Mouse (Mus musculus): ENCODE results near the gene Rrp1b. TPM values are rescaled to one million over a fixed set of nuclear protein-coding genes. Genes with fewer than 3 reads are reported as not detected.

Gene Rrp1b
- polyA plus RNA-seq, 1 experiment from 2014 or later: 36.2 TPM

DNA sequence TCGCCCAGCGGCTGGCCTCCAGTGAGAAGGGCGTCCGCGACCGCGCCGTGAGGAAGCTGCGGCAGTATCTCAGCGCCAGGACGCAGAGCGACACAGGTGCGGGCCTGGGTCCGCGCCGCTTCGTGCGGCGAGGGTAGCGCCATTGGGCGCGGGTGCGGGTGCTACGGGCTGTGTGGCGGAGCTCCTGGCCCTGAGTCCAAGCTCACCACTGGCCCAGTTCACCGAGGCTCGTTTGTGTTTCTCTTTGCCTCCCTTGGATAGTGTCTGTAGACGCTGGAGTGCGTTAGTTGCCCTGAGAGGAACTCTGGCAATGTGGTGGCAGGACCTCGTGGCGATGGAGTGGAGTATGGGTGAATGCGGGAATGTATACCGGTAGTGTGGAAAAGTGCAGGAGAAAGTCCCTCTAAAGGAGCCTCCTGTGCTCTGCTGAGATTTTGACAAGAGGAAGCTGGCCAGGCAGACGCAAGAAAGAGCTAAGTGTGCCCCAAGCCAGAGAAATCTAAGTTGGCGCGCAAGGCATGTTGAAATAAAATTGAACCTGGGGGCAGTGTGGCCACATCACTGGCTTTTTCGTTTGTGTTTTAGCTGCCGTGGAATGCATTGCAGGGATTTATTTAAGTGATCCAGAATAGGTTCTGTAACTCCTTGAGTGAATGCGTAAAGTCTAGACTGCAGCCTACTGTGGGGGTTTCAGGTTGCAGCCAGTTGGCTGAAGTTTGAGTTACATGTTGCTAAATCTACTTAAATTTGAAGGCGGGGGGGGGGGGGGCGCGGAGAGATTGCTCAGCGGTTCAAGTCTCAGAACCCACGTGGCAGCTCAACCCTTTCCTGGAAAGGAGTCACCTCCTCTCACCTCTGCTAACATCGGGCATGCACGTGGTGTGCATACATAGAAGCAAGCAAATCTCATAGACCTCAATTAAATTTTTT lies 874 bp downstream of the Rrp1b start:
- peak overlapping the region; percentile 87 for H3K9ac ChIP-seq
- peak; percentile 78 for ATAC-seq (ENCODE audit: low FRiP score)
- under 1% methylated on average over 46 of the region's 46 CpGs for WGBS
- peak overlapping the region; percentile 74 for H3K4me2 ChIP-seq
- peak overlapping the region; percentile 89 for H3K4me3 ChIP-seq
- no peaks in the 10 kb centered on the region for H3K9me3 ChIP-seq
- H3K4me1 ChIP-seq (replicated peaks): peaks cover 26% of the 10 kb centered on the region
- H3K27me3 ChIP-seq: no peaks in the 10 kb centered on the region
- H3K36me3 ChIP-seq: peaks cover 3% of the 10 kb centered on the region; the same call in 1 of the 2 replicates
- H3K27ac ChIP-seq: peak overlapping the region; percentile 87

DNA sequence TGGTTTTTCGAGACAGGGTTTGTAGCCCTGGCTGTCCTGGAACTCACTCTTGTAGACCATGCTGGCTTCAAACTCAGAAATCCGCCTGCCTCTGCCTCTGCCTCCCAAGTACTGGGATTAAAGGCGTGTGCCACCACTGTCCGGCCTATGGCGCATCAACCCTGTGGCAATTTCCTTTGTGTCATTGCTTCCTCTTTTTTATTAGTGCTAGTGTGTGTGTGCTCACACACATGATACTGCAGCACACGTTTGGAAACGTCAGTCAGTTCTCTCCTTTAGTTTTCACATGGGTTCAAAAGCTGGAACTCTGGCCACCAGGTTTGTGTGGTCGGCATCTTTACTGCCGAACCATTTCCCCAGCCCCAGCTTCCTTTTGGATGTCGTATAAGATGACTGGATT lies 4.4 kb downstream of the Rrp1b start:
- H3K27ac ChIP-seq: no peak overlapping the region
- no peak overlapping the region for H3K9ac ChIP-seq
- no peak overlapping the region for H3K4me2 ChIP-seq
- peaks cover 26% of the 10 kb centered on the region for H3K4me1 ChIP-seq (replicated peaks)
- ATAC-seq (ENCODE audit: low FRiP score): no peak
- H3K4me3 ChIP-seq: no peak overlapping the region
- no peaks in the 10 kb centered on the region for H3K27me3 ChIP-seq
- peaks cover 3% of the 10 kb centered on the region; the same call in 1 of the 2 replicates for H3K36me3 ChIP-seq
- H3K9me3 ChIP-seq: no peaks in the 10 kb centered on the region
- WGBS: 91% methylated on average over 10 of the region's 10 CpGs

DNA sequence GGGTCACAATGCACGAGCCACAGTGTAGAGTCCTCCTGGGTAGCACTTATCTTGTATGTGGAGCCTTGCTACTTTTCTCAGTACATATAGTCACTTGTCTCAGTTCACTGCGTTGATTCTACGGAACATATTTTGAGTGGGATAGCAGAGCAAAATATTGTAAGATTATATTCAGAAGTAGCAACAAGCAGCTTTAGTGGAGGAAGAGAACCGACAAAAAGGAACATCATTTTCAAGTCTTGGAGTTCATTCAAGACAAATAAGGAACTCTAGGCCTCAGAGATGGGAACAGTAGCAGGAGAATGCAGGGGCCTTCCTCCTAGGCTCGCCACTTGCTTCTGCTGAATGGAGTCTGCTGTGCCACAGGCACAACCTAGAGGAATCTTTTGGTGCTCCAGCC lies 10.6 kb downstream of the Rrp1b start:
- no peaks in the 10 kb centered on the region for H3K27me3 ChIP-seq
- ATAC-seq (ENCODE audit: low FRiP score): no peak
- H3K9ac ChIP-seq: no peak overlapping the region
- no peak overlapping the region for H3K4me2 ChIP-seq
- H3K4me1 ChIP-seq (replicated peaks): no peaks in the 10 kb centered on the region
- H3K27ac ChIP-seq: no peak overlapping the region
- no peaks in the 10 kb centered on the region for H3K9me3 ChIP-seq
- WGBS: 94% methylated on average over 5 of the region's 5 CpGs
- H3K36me3 ChIP-seq: peaks cover 55% of the 10 kb centered on the region
- no peak overlapping the region for H3K4me3 ChIP-seq

DNA sequence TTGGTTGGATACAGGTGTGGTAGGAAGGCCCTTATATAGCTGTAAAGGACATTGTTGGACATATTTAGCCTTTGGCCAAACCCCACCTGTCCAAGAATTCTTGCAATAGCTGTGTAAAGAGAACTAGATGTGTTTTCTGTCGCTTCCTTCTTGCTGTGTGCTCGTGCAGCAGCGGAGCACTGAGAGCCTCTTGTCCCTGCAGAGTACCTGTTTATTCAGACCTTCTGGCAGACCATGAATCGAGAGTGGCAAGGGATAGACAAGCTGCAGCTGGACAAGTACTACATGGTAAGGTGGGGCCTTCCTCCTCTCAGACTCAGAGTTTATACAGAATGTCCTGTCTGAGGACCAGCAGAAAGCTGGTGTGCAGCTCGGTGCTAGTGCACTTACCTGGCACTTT lies 12.5 kb downstream of the Rrp1b start:
- H3K9ac ChIP-seq: no peak overlapping the region
- 96% methylated on average over 5 of the region's 5 CpGs for WGBS
- H3K4me2 ChIP-seq: no peak overlapping the region
- H3K4me3 ChIP-seq: no peak overlapping the region
- no peaks in the 10 kb centered on the region for H3K27me3 ChIP-seq
- H3K4me1 ChIP-seq (replicated peaks): no peaks in the 10 kb centered on the region
- peaks cover 73% of the 10 kb centered on the region for H3K36me3 ChIP-seq
- no peak overlapping the region for H3K27ac ChIP-seq
- no peaks in the 10 kb centered on the region for H3K9me3 ChIP-seq
- ATAC-seq (ENCODE audit: low FRiP score): no peak

DNA sequence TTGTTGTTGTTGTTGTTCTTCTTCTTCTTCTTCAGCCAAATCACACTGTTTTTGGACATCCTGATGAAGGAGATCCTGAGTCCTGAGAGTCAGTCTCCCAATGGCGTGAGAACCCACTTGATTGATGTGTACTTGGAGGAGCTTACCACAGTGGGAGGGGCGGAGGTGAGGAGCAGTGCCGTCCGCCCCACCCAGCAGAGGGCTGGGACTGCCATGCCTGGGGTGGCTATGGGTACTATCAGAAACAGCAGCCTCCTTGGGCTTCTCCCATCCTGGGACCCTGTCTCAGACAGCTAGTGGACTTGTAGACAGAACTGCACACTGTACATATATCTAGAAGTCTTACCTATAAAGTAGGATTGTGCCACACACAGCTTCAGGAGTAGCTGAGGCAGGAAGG lies 14.0 kb downstream of the Rrp1b start:
- Histone ChIP-seq H3K27ac (no peak overlapping the region), H3K9ac (no peak overlapping the region), H3K36me3 (peaks cover 88% of the 10 kb centered on the region), H3K27me3 (no peaks in the 10 kb centered on the region), H3K4me3 (no peak overlapping the region), H3K4me2 (no peak overlapping the region), H3K4me1 (replicated peaks) (no peaks in the 10 kb centered on the region), H3K9me3 (no peaks in the 10 kb centered on the region)
- WGBS: 87% methylated on average over 4 of the region's 4 CpGs
- no peak for ATAC-seq (ENCODE audit: low FRiP score)

DNA sequence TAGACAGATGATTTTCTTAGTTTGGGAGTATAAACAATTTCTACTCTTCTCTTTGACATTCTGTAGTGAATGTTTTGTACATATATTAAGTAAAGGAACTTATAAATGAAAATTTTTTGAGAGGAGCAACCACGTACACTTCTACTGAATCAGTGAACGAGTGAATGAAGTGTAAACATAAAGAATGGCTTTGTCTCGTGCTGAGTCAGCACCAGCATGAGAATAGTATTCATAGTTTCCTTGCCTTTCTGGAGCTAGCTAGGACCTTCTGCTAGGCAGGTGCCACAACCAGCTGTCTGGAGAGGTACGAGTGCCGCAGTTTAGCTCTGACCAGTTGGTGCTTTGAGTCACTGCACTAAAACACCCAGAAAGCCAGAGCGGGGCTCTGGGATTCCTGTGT lies 14.7 kb downstream of the Rrp1b start:
- H3K4me2 ChIP-seq: no peak overlapping the region
- peaks cover 95% of the 10 kb centered on the region for H3K36me3 ChIP-seq
- ATAC-seq (ENCODE audit: low FRiP score): no peak
- WGBS: 89% methylated on average over 6 of the region's 6 CpGs
- H3K9me3 ChIP-seq: no peaks in the 10 kb centered on the region
- H3K27me3 ChIP-seq: no peaks in the 10 kb centered on the region
- no peak overlapping the region for H3K4me3 ChIP-seq
- H3K4me1 ChIP-seq (replicated peaks): no peaks in the 10 kb centered on the region
- H3K27ac ChIP-seq: no peak overlapping the region
- H3K9ac ChIP-seq: no peak overlapping the region

DNA sequence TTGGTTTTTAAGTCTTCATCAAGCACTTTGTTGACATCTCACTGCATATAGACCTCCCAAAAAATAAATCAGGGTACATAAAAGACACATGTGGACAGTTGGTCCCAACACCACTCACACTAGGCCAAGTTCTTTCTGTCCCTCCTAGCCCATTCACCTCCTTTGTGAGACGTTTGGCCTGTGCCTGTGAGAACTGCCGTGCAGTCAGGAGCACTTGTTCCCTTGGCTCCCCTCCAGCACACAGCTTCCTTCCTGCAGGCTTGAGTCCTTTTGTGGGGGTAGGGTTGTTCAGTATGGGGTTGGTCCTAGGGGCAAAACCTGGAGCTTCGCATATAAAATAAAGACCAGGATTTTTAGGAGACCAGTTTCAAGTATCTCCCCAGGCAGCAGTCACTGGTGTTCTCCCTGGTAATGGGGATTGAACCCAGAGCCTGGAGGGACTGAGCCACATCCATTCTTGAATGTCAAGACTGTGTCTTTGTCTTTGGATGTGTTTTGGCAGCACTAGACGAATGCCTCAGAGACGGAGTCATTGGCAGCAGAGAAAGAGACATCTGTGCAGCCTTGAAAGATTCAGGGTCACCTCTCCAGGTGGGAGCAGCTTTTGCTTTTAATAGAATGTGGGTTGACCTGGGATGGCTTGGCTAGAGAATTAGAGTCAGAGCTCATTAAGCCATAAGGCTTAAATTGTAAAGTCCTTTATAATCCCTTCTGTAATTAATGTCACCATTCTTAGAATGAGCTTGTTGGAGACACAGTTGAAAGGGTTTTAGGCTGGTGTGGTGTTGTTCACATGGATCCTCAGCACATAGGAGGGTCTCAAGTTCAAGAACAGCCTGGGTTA lies 16.6 kb downstream of the Rrp1b start:
- no peaks in the 10 kb centered on the region for H3K9me3 ChIP-seq
- no peak overlapping the region for H3K4me2 ChIP-seq
- no peaks in the 10 kb centered on the region for H3K4me1 ChIP-seq (replicated peaks)
- no peak overlapping the region for H3K4me3 ChIP-seq
- no peak overlapping the region for H3K9ac ChIP-seq
- no peak for ATAC-seq (ENCODE audit: low FRiP score)
- peaks cover 97% of the 10 kb centered on the region for H3K36me3 ChIP-seq
- WGBS: 74% methylated on average over 5 of the region's 5 CpGs
- no peak overlapping the region for H3K27ac ChIP-seq
- H3K27me3 ChIP-seq: no peaks in the 10 kb centered on the region

DNA sequence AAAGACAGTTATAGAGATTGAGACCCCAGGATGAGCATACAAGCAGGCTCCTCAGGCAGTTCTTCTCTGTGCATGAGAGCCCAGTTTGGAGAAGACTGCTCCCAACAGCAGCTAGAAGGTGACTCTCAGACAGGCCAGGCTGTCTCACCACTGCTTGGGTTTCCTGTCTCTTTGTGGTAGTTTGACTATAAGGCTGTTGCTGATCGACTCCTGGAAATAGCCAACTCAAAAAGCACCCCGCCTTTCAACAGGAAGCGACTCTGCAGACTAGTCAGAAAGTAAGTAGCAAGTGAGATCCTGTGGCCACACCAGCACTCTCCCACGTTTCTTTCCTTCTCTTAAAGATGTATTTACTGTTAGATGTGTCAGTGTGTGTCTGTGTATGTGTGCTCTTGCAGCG lies 17.8 kb downstream of the Rrp1b start:
- Histone ChIP-seq H3K27me3 (no peaks in the 10 kb centered on the region), H3K4me2 (no peak overlapping the region), H3K4me1 (replicated peaks) (no peaks in the 10 kb centered on the region), H3K9me3 (no peaks in the 10 kb centered on the region), H3K36me3 (peaks cover 97% of the 10 kb centered on the region), H3K4me3 (no peak overlapping the region), H3K27ac (no peak overlapping the region), H3K9ac (no peak overlapping the region)
- WGBS: 91% methylated on average over 5 of the region's 5 CpGs
- ATAC-seq (ENCODE audit: low FRiP score): no peak

DNA sequence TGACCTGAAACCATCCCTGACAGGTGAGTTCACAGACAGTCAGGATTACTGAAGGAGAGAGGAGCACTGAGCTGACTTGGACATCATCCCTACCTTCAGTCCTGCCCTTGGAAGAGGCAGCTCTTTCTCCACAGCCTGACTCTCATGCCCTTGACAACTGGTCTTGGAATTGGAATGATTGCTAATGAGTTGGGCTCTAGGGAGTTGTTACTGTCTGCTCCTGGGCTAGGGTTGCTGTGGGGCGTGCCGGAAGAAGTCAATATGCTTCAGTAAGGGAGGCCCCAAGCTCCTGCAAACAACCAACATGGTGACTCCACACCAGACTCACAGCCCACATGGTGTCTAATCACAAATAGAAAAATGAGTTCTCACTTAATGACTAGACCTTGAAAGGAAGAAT lies 21.9 kb downstream of the Rrp1b start:
- Histone ChIP-seq H3K36me3 (peaks cover 97% of the 10 kb centered on the region), H3K27me3 (no peaks in the 10 kb centered on the region), H3K4me2 (no peak overlapping the region), H3K9me3 (no peaks in the 10 kb centered on the region), H3K9ac (no peak overlapping the region), H3K27ac (no peak overlapping the region), H3K4me3 (no peak overlapping the region), H3K4me1 (replicated peaks) (no peaks in the 10 kb centered on the region)
- WGBS: 85% methylated on average over 2 of the region's 2 CpGs
- ATAC-seq (ENCODE audit: low FRiP score): no peak

DNA sequence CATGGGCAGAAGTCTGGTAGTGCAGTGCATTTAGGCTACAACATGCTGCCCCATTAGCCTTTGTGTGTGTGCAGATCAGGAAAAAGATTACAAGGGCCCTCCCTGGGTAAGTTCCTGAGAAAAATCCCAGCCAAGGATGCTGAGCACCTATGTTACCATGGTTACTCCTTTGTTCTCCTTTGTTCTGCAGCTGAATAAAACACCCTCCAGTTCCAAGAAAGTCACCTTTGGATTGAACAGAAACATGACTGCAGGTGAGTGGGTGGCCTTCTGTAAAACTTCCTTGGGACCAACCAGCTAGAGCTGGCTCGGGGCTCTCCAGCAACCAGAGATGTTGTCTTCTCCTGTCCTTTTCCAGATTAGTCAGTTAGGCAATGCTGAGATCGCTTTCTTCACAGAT lies 23.2 kb downstream of the Rrp1b start:
- H3K36me3 ChIP-seq: peaks cover 88% of the 10 kb centered on the region
- no peak overlapping the region for H3K4me2 ChIP-seq
- H3K9ac ChIP-seq: no peak overlapping the region
- 100% methylated on average over 2 of the region's 2 CpGs for WGBS
- ATAC-seq (ENCODE audit: low FRiP score): no peak
- H3K27ac ChIP-seq: no peak overlapping the region
- no peak overlapping the region for H3K4me3 ChIP-seq
- H3K9me3 ChIP-seq: no peaks in the 10 kb centered on the region
- H3K4me1 ChIP-seq (replicated peaks): no peaks in the 10 kb centered on the region; the same call in 1 of the 2 replicates
- H3K27me3 ChIP-seq: no peaks in the 10 kb centered on the region

DNA sequence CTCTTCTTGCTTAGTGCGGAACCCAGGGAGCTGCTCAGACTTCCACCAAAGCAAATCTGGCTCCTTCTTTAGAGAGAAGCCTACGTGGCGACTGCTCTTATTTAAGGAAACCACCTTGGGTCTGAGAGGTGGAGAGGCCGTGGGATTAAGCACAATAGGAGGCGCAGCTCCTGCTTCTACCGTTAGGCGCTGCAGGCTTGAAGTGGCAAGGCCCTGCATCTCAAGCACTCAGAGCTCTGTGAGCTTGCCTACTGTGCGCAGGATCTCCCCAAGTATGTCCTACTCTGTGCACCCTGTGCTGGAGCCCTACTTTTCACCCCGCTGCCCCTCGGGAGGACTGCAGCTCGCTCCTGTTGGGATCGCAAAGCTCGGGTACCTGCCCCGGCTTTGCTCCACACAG lies 25.3 kb downstream of the Rrp1b start:
- Histone ChIP-seq H3K27ac (no peak overlapping the region), H3K4me3 (no peak overlapping the region), H3K9me3 (no peaks in the 10 kb centered on the region), H3K4me1 (replicated peaks) (peaks cover 3% of the 10 kb centered on the region), H3K9ac (no peak overlapping the region), H3K27me3 (no peaks in the 10 kb centered on the region), H3K4me2 (no peak overlapping the region), H3K36me3 (peaks cover 66% of the 10 kb centered on the region)
- no peak for ATAC-seq (ENCODE audit: low FRiP score)
- WGBS: 97% methylated on average over 14 of the region's 14 CpGs

DNA sequence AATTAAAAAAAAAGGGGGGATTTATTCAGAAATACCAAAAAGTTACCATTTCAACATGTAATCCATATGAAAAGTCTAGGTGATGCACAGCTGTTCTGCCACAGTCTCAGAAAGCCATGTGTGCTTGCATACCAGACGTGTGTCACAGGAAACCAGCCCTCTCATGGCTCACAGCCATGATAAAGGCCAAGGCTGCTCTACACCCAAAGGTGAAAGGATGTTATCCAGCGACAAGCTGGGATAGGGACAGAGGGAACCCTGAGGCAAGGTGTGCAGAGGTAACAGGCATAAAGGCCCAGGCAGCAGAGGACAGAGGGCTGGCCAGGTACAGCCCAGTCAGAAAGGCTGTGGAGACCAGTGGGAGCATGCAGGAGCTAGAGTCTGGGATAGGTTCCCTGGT lies 27.8 kb downstream of the Rrp1b start:
- Histone ChIP-seq H3K4me2 (no peak overlapping the region), H3K9ac (no peak overlapping the region), H3K9me3 (no peaks in the 10 kb centered on the region), H3K27ac (no peak overlapping the region), H3K27me3 (no peaks in the 10 kb centered on the region), H3K4me1 (replicated peaks) (peaks cover 3% of the 10 kb centered on the region), H3K36me3 (peaks cover 42% of the 10 kb centered on the region), H3K4me3 (no peak overlapping the region)
- 84% methylated on average over 2 of the region's 2 CpGs for WGBS
- no peak for ATAC-seq (ENCODE audit: low FRiP score)
